Mouse (Mus musculus) stomach, postnatal 0 days (tissue): ENCODE results near the gene Rps7.
A peak's percentile ranks its signal among the peaks of the same experiment; 100 is the strongest.

Experiments used
- CTCF ChIP-seq: IDR thresholded peaks from 2 replicates; pipeline ENCODE4 v1.5.1; 2016; ENCODE audit warnings: antibody characterized with exemption, low read depth, mild to moderate bottlenecking, moderate library complexity
- EP300 ChIP-seq: optimal IDR thresholded peaks from 2 replicates; pipeline ENCODE3; 2016; ENCODE audit warnings: antibody characterized with exemption

GRCm38 (mm10) chr12:28589090-28589868, 46.5 kb downstream of the Rps7 start:
- TF ChIP-seq EP300 (no peak), CTCF (peak; percentile 90)
